Mouse (Mus musculus) mammary gland, adult 2 months (tissue): ENCODE measurements around the gene Ubqln5. TPM values are rescaled to one million over a fixed set of nuclear protein-coding genes. Genes with fewer than 3 reads are reported as not detected.

ENCODE experiments used
- polyA plus RNA-seq: library from polyadenylated mRNA; depleted of rRNA; stranded (reverse); fragments of >200 nt; gene quantifications from 2 replicates; pipeline ENCODE4 v1.2.3, GENCODE M21; 2012; ENCODE audit warnings: low replicate concordance; rRNA removed

The Ubqln5 gene
- polyA plus RNA-seq = not detected in 2 replicates

DNA sequence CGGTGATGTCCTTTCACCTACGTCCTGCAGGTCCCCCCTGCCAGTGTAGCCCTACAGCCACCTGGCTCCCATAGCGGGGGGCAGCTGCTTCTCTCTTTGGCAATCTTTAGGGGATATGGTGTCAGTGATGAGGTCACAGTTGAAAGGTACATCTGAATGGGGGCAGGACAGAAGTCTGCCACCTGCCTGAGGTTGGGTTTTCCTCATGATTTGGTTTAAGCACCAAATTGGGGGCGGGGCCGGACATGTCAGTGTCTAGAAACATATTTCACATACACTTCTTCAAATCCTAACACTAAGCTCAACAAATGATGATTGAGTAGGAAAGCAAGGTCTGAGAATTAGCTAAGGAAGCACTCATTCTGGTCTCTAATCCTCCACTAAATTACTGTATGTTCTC is at the start of gene Ubqln5:
TSS of gene Ubqln5 (minus strand) at position 101 of the 400 bp plus-strand sequence.

DNA sequence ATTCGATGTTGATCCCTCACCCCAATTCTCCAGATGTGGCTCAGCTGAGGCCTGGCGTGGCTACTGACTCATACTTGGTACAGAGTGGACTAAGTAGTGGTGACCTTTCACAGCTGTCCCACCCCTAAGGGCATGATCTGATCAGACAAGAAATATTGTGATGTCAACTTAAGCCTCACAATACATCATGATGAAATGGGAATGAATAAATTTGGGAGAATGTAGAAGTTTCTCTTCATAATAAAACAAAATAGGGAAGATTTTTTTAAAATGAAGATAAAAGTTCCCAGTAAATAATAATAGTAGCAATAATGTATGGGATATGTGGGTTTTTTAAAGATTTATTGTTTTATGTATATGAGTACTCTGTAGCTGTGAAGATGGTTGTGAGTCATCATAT is 20.8 kb upstream of the Ubqln5 start, which contains the start of gene Ubqlnl:
TSS of gene Ubqlnl (minus strand) at position 101 of the 400 bp plus-strand sequence.

DNA sequence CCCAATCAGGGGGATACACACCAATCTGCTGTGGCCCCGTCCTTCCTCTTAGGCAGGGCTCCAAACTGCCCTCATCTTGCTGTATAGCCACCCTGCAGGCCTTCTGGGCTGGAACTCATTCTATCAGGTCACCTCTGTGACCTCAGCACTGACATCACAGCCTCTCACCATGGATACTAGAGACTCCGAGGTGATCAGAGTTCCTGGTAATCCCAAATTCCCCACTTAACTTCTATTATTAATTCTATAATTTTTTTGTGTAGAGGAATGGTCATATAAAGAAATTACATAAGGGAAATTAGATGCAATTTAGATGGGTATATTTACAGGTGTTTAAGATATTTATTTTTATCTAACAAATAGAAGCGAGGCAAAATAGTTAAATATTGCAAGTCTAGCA is 13.6 kb upstream of the Ubqln5 start, which contains the start of gene Ubqln3:
TSS of gene Ubqln3 (minus strand) at position 101 of the 400 bp plus-strand sequence.

DNA sequence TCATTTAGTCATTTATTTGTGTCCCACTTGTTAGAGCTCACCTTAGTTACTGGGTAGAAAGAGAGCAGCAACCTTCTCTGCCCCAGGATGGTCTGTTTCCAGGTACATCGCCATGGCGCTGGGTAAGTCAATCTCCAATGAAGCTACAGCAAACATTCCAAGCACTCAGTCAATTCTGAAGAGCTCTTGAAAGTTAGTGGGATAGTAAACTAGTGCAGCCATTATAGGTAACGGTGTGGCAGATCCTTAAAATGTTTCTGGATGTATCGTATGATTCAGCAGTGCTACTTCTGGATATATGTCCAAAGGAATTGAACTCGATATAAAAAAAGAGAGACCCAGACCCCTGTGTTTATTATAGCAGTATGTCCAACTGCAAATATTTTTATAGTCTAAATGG is 7.7 kb upstream of the Ubqln5 start, which contains the start of gene Olfr643:
TSS of gene Olfr643 (minus strand) at position 101 of the 400 bp plus-strand sequence.

DNA sequence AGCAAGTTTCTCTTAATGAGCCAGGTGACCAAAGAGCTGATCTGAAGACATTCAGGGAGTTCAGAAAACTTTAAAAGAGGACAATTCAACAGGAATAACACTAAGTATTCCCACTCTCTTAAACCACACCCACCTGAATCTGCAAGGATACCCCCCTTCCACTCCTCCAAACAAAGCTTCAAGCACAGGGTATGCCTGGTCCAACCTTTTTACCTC is 25.0 kb downstream of the Ubqln5 start, which contains the start of gene Olfr646:
TSS of gene Olfr646 (plus strand) at position 117 of the 216 bp plus-strand sequence.

DNA sequence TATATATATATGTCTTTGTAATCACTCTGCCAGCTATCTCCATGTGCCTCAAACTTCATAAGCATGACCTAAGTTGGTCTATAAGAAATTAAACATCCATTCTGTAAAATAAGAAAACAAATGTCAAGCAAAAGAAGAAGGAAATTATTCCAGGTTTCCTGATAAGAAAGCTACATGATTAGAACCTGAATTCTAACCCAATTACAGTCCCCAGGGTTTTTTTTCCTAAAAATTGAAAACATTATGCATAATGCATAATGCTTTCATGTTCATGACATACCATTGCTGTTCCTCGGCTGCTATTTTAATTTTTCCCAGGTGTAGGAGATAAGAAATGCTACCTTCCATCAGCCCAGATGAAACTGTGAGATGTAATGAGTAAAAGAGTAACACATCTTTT is 44.3 kb downstream of the Ubqln5 start, which contains the start of gene Olfr645:
TSS of gene Olfr645 (minus strand) at position 101 of the 400 bp plus-strand sequence.

Other genes starting within 250 kb of the Ubqln5 start
- gene Olfr66, start 243.6 kb downstream of the Ubqln5 start, polyA plus RNA-seq = not detected in 2 replicates
- gene Olfr64, start 235.3 kb downstream of the Ubqln5 start, polyA plus RNA-seq = not detected in 2 replicates
- gene Olfr65, start 226.3 kb downstream of the Ubqln5 start, polyA plus RNA-seq = not detected in 2 replicates
- gene Olfr631, start 201.0 kb downstream of the Ubqln5 start, polyA plus RNA-seq = not detected in 2 replicates
- gene Olfr632, start 195.5 kb downstream of the Ubqln5 start, polyA plus RNA-seq = not detected in 2 replicates
- gene Olfr633, start 185.4 kb downstream of the Ubqln5 start, polyA plus RNA-seq = not detected in 2 replicates
- not detected in 2 replicates for gene Olfr635, start 158.7 kb downstream of the Ubqln5 start, polyA plus RNA-seq
- not detected in 2 replicates for gene Olfr638, start 131.1 kb downstream of the Ubqln5 start, polyA plus RNA-seq
- not detected in 2 replicates for gene Olfr639, start 112.5 kb downstream of the Ubqln5 start, polyA plus RNA-seq
- not detected in 2 replicates for gene Olfr640, start 104.3 kb downstream of the Ubqln5 start, polyA plus RNA-seq
- gene Olfr641, start 94.4 kb downstream of the Ubqln5 start, polyA plus RNA-seq = not detected in 2 replicates
- gene Olfr642, start 77.2 kb downstream of the Ubqln5 start, polyA plus RNA-seq = not detected in 2 replicates
- not detected in 2 replicates for gene 4930516K23Rik, start 68.4 kb downstream of the Ubqln5 start, polyA plus RNA-seq
- not detected in 2 replicates for gene Olfr644, start 58.0 kb downstream of the Ubqln5 start, polyA plus RNA-seq
- not detected in 2 replicates for gene Olfr645, start 44.4 kb downstream of the Ubqln5 start, polyA plus RNA-seq
- gene Olfr646, start 25.0 kb downstream of the Ubqln5 start, polyA plus RNA-seq = not detected in 2 replicates
- not detected in 2 replicates for gene Olfr643, start 7.6 kb upstream of the Ubqln5 start, polyA plus RNA-seq
- not detected in 2 replicates for gene Ubqln3, start 13.5 kb upstream of the Ubqln5 start, polyA plus RNA-seq
- gene Ubqlnl, start 20.7 kb upstream of the Ubqln5 start, polyA plus RNA-seq = not detected in 2 replicates
- not detected in 2 replicates for gene Olfm5, start 35.0 kb upstream of the Ubqln5 start, polyA plus RNA-seq
- not detected in 2 replicates for gene Olfr648, start 53.6 kb upstream of the Ubqln5 start, polyA plus RNA-seq
- not detected in 2 replicates for gene Olfr649, start 66.2 kb upstream of the Ubqln5 start, polyA plus RNA-seq
- 0.97 and 1.1 TPM in 2 replicates for gene Trim6, start 89.0 kb upstream of the Ubqln5 start, polyA plus RNA-seq
- 10.2 and 25.5 TPM in 2 replicates for gene Trim34a, start 114.6 kb upstream of the Ubqln5 start, polyA plus RNA-seq
- gene Trim5, start 158.3 kb upstream of the Ubqln5 start, polyA plus RNA-seq = 0.94 and 2.2 TPM in 2 replicates
- 5.0 and 10.4 TPM in 2 replicates for gene Trim12a, start 185.6 kb upstream of the Ubqln5 start, polyA plus RNA-seq
- gene Trim34b, start 199.6 kb upstream of the Ubqln5 start, polyA plus RNA-seq = 3.1 and 4.1 TPM in 2 replicates
- gene Trim12c, start 223.5 kb upstream of the Ubqln5 start, polyA plus RNA-seq = 3.1 and 6.3 TPM in 2 replicates
- gene Trim30b, start 240.1 kb upstream of the Ubqln5 start, polyA plus RNA-seq = 0.74 and 1.5 TPM in 2 replicates